Mouse (Mus musculus) midbrain, embryonic 16.5 days (tissue): ENCODE measurements around the gene Pyy. TPM values are rescaled to one million over a fixed set of nuclear protein-coding genes. Genes with fewer than 3 reads are reported as not detected.
A peak's percentile ranks its signal among the peaks of the same experiment; 100 is the strongest.

Source experiments
- ATAC-seq: fragments of 200-750 bp; cut with Nextera tagmentation; 2 replicates; pipeline ENCODE4 v1.8.0; 2017; ENCODE audit warnings: moderate TSS enrichment
- H3K27ac ChIP-seq: fragments of 300-500 bp; sonication (generic); 2 replicates; pipeline ENCODE4 v1.5.1; 2014; ENCODE audit warnings: mild to moderate bottlenecking, low read length, mixed read lengths
- H3K27me3 ChIP-seq: fragments of 300-500 bp; sonication (generic); 2 replicates; pipeline ENCODE4 v1.6.1; 2014; ENCODE audit warnings: low read depth, low read length, mixed read lengths; ENCODE audit not compliant: control insufficient read depth, insufficient read depth
- H3K36me3 ChIP-seq: fragments of 300-500 bp; sonication (generic); 2 replicates; pipeline ENCODE4 v1.6.1; 2014; ENCODE audit warnings: mild to moderate bottlenecking, low read length, moderate library complexity, mixed read lengths; ENCODE audit not compliant: control insufficient read depth, insufficient read depth
- H3K4me1 ChIP-seq: fragments of 300-500 bp; sonication (generic); 2 replicates; pipeline ENCODE4 v1.6.1; 2014; ENCODE audit warnings: mild to moderate bottlenecking, low read length, mixed read lengths; ENCODE audit not compliant: control insufficient read depth, insufficient read depth
- H3K4me2 ChIP-seq: fragments of 300-500 bp; sonication (generic); 2 replicates; pipeline ENCODE4 v1.6.1; 2014; ENCODE audit warnings: mild to moderate bottlenecking, low read length, mixed read lengths
- H3K4me3 ChIP-seq: fragments of 300-500 bp; sonication (generic); 2 replicates; pipeline ENCODE4 v1.5.1; 2014; ENCODE audit warnings: low read depth, mild to moderate bottlenecking, low read length, moderate library complexity, mixed read lengths
- H3K9ac ChIP-seq: fragments of 300-500 bp; sonication (generic); 2 replicates; pipeline ENCODE4 v1.6.1; 2014; ENCODE audit warnings: low read depth, low read length, mixed read lengths
- H3K9me3 ChIP-seq: fragments of 300-500 bp; sonication (generic); replicated peaks from 2 replicates; pipeline ENCODE4 v1.6.1; 2014; ENCODE audit warnings: mild to moderate bottlenecking, low read length, mixed read lengths; ENCODE audit not compliant: control insufficient read depth, poor library complexity, severe bottlenecking
- WGBS: fragments of 180-500 bp; shearing (Covaris S2); extraction: QIAGEN DNeasy Blood & Tissue Kit; methylation state at CpG from one replicate; pipeline ENCODE4 v1.1.7; 2014; 5-methylcytosine and 5-hydroxymethylcytosine counted together
- polyA plus RNA-seq: library from polyadenylated mRNA; unstranded; fragments of >200 nt; fragmentation: Nextera tagmentation; extraction: Ambion mirVana; gene quantifications from 2 replicates; pipeline ENCODE4 v1.2.1, GENCODE M21; 2015

Gene Pyy
- polyA plus RNA-seq, result not detected in 2 replicates

- Histone ChIP-seq H3K27ac (no peak within 1 kb of the TSS), H3K36me3 (no peaks in the 10 kb centered on the region), H3K4me3 (no peak within 1 kb of the TSS), H3K4me1 (peaks cover 2% of the 10 kb centered on the region; the same call in 1 of the 2 replicates), H3K9me3 (no peaks in the 10 kb centered on the region), H3K4me2 (peak within 1 kb of the TSS; percentile 24), H3K27me3 (peaks cover 48% of the 10 kb centered on the region), H3K9ac (no peak within 1 kb of the TSS)
- 13% methylated on average over 9 of the region's 9 CpGs for WGBS
- ATAC-seq, result no peak
These were observed at the start of gene Pyy for GRCm38 (mm10) chr11:102107732-102108131. Gene Pyy (minus strand): TSS chr11:102107832.

DNA sequence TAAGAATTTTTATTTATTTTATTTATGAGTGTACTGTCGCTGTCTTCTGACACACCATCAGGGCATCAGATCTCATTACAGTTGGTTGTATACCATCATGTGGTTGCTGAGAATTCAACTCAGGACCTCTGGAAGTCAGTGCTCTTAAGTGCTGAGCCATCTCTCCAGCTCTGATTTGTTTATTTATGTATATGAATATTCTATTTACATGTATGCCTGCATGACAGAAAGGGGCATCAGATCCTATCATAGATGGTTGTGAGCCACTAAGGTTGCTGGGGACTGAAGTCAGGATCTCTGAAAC is 49.1 kb upstream of the Pyy start:
- no peak overlapping the region for H3K27ac ChIP-seq
- peaks cover 13% of the 10 kb centered on the region for H3K4me1 ChIP-seq
- ATAC-seq, result peak; percentile 52; the same call in 1 of the 2 replicates
- WGBS, result 19% methylated on average over 1 of the region's 1 CpGs
- no peak overlapping the region for H3K4me2 ChIP-seq
- H3K4me3 ChIP-seq, result no peak overlapping the region
- no peaks in the 10 kb centered on the region for H3K9me3 ChIP-seq
- H3K9ac ChIP-seq, result no peak overlapping the region
- H3K27me3 ChIP-seq, result no peaks in the 10 kb centered on the region
- H3K36me3 ChIP-seq, result peaks cover 9% of the 10 kb centered on the region; the same call in 1 of the 2 replicates

DNA sequence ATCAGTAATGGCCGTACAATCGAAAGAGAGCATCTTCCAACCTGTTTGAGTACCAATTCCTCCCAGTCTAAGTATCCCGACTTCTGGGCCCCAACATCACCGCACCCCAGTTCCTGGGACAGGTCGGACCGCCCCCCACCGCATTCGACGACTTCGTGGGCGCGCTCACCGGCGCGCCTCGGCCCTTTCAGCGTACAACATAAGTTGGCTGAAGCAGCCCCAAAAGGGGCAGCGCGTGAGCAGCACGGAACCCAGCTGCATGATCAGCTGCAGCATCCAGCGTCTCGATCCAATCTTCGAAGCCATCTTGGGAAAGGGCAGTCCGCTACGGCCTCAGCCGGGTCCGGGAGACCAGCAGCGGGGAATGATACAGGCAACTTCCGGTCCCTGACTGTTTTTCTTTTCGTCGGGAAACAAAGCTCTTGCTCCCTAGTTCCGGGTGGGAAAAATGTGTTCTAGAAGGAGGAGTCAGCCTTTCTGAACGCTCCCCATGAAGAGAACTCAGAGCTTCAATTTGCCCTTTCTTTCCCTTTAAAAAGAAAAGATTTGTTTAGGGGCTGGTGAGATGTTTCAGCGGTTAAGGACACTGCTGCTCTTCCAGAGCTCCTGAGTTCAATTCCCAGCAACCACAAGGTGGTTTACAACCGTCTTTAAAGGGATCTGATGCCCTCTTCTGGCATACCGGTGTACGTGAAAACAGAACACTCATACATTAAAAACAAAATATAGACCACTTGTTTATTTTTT is 48.6 kb upstream of the Pyy start, which contains the start of gene Tmem101:
Gene Tmem101, minus strand, starts transcription at position 366 of the 747 bp plus-strand sequence.
- under 1% methylated on average over 37 of the region's 37 CpGs for WGBS
- Histone ChIP-seq H3K9ac (peak within 1 kb of the TSS; percentile 80), H3K9me3 (no peaks in the 10 kb centered on the region), H3K27me3 (no peaks in the 10 kb centered on the region), H3K4me2 (peak within 1 kb of the TSS; percentile 96), H3K4me3 (peak within 1 kb of the TSS; percentile 75), H3K36me3 (peaks cover 9% of the 10 kb centered on the region; the same call in 1 of the 2 replicates), H3K27ac (peak within 1 kb of the TSS; percentile 86), H3K4me1 (peaks cover 13% of the 10 kb centered on the region)
- ATAC-seq, result peak; percentile 90

- H3K4me1 ChIP-seq, result peaks cover 3% of the 10 kb centered on the region
- WGBS, result 15% methylated on average over 34 of the region's 34 CpGs
- no peak overlapping the region for H3K4me2 ChIP-seq
- no peak for ATAC-seq
- no peak overlapping the region for H3K4me3 ChIP-seq
- H3K27me3 ChIP-seq, result peaks cover 61% of the 10 kb centered on the region
- H3K9ac ChIP-seq, result no peak overlapping the region
- no peak overlapping the region for H3K27ac ChIP-seq
- 0 out of 2 replicates have a peak, but pooled peaks cover under 1% of the 10 kb centered on the region for H3K36me3 ChIP-seq
- no peaks in the 10 kb centered on the region for H3K9me3 ChIP-seq
These were observed 39.8 kb upstream of the Pyy start for GRCm38 (mm10) chr11:102147213-102147989.

DNA sequence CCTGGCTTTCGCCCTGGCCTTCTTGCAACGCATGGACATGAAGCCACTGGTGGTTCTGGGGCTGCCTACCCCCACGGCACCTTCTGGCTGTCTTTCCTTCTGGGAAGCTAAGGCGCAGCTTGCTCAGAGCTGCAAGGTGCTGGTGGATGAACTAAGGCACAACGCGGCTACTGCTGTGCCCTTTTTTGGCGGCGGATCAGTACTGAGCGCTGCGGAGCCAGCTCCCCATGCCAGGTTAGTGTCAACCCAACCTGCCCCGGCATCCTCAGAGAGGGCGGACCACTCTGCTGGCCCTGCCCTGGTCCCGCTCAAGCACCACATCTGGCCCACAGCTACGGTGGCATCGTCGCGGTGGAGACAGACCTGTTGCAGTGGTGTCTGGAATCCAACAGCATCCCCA is 38.9 kb upstream of the Pyy start:
- 13% methylated on average over 17 of the region's 17 CpGs for WGBS
- no peaks in the 10 kb centered on the region for H3K36me3 ChIP-seq
- H3K9ac ChIP-seq, result no peak overlapping the region
- H3K9me3 ChIP-seq, result no peaks in the 10 kb centered on the region
- no peak overlapping the region for H3K4me3 ChIP-seq
- ATAC-seq, result no peak
- H3K27me3 ChIP-seq, result peaks cover 61% of the 10 kb centered on the region
- no peak overlapping the region for H3K27ac ChIP-seq
- H3K4me2 ChIP-seq, result no peak overlapping the region
- H3K4me1 ChIP-seq, result peaks cover 3% of the 10 kb centered on the region

DNA sequence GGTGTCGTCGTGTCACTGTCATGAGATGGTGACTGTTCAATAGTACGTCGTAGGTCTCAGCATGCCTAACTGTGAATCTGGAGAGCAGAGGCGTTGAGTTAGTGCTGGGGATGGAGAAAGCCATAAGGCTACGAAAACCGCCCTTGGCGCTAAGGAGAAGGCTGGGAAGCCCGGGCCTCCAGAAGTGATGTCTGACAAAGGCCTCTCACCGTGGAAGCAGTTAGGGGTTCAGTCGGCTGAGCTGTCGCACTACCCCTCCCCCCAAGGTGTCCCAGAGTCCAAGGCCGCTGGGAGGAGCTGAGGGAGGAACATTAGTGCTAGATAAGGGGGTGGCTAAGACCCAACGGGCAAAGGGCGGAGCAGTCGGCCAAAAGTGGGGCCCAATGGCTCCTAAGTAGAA is 38.4 kb upstream of the Pyy start:
- no peak overlapping the region for H3K4me2 ChIP-seq
- H3K4me3 ChIP-seq, result no peak overlapping the region
- H3K9me3 ChIP-seq, result no peaks in the 10 kb centered on the region
- no peak overlapping the region for H3K9ac ChIP-seq
- H3K27ac ChIP-seq, result no peak overlapping the region
- WGBS, result 4% methylated on average over 16 of the region's 16 CpGs
- no peak for ATAC-seq
- H3K27me3 ChIP-seq, result peaks cover 61% of the 10 kb centered on the region
- H3K4me1 ChIP-seq, result peaks cover 3% of the 10 kb centered on the region
- no peaks in the 10 kb centered on the region for H3K36me3 ChIP-seq

DNA sequence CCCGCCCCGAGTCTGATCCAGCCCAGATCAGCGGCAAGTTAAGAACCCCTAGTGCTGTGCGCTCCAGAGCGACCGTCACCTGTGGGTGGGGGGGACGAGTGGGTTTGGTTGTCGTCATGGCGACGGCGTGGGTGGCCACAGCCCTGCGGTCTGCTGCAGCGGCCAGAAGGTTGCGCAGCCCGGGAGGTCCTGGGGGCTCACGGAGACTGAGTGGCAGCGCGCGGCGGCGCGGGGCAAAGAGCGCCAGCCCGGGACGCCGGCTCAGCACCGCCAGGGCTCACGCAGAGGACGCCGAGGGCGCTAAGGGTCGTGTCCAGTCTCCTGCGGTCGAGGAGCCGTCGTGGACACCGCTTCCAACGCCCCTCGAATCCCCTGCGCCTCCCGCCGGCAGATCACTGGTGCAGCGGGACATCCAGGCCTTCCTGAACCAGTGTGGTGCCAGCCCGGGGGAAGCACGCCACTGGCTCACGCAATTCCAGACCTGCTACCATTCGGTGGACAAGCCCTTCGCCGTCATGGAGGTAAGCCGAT is 37.9 kb upstream of the Pyy start, which contains the start of gene Nags:
Gene Nags, plus strand, starts transcription at position 43 of the 531 bp plus-strand sequence.
- peak within 1 kb of the TSS; percentile 15; the same call in 1 of the 2 replicates for H3K4me2 ChIP-seq
- no peak for ATAC-seq
- no peaks in the 10 kb centered on the region for H3K9me3 ChIP-seq
- 0 out of 2 replicates have a peak within 1 kb of the TSS, but pooled peaks have one; percentile 3 for H3K4me3 ChIP-seq
- no peak within 1 kb of the TSS for H3K27ac ChIP-seq
- H3K9ac ChIP-seq, result no peak within 1 kb of the TSS
- under 1% methylated on average over 40 of the region's 50 CpGs for WGBS
- peaks cover 3% of the 10 kb centered on the region for H3K4me1 ChIP-seq
- H3K36me3 ChIP-seq, result no peaks in the 10 kb centered on the region
- peaks cover 61% of the 10 kb centered on the region for H3K27me3 ChIP-seq

GRCm38 (mm10) chr11:102144957-102145470 is 37.4 kb upstream of the Pyy start:
- 24% methylated on average over 13 of the region's 13 CpGs for WGBS
- Histone ChIP-seq H3K9me3 (no peaks in the 10 kb centered on the region), H3K4me3 (no peak overlapping the region), H3K27ac (no peak overlapping the region), H3K9ac (no peak overlapping the region), H3K4me2 (peak overlapping the region; percentile 15; the same call in 1 of the 2 replicates), H3K4me1 (peaks cover 3% of the 10 kb centered on the region), H3K36me3 (no peaks in the 10 kb centered on the region), H3K27me3 (peaks cover 61% of the 10 kb centered on the region)
- ATAC-seq, result no peak
